Comparison of ENCODE assay signal across 20 mouse cellular contexts in genomic region chr6:18648898-18649591, GRCm38 (mm10).
DNase-seq lines count a peak whose midpoint lies in the region.
"Had no signal": no experiment of that assay in that cellular context is flagged by ENCODE, and none has a peak within 500 bp of the region (broad histone marks: within the 10 kb centered on the region; RNA-seq: fewer than 3 reads in every experiment).

No protein-coding gene starts in this region.

- 82% methylated on average over 5 of the region's 5 CpGs for WGBS in embryonic facial prominence, embryonic 10.5 days

- DNase-seq in cerebellum, postnatal 10 days = peak; percentile 3 to 10
- DNase-seq in cerebellum, adult 18-20 months = no peak
- DNase-seq in layer of hippocampus, adult 9-11 months = peak; percentile 39
- no peak for DNase-seq in layer of hippocampus, adult 9-10 months (ENCODE audit: low spot score)
- peak; percentile 18 for DNase-seq in right cerebral cortex, postnatal 25 days
- DNase-seq in right cerebral cortex, postnatal 4 days = no peak
- DNase-seq in urinary bladder, postnatal 36 days (ENCODE audit: low spot score in 2 of 2) = no peak
- no peak for DNase-seq in embryonic facial prominence, embryonic 10.5 days (ENCODE audit: low spot score)
- DNase-seq: adrenal gland, postnatal 10 days; cerebellum, adult 9-11 months; heart, adult 11 months; kidney, adult 2 months; lung, postnatal 4 days; thymus, adult 2 months; thymus, postnatal 4 days had no signal

- H3K4me3 ChIP-seq in embryonic facial prominence, embryonic 10.5 days = no peak overlapping the region
- H3K4me3 ChIP-seq: embryonic facial prominence, embryonic 12.5 days; hindbrain, embryonic 15.5 days; midbrain, embryonic 10.5 days; stomach, embryonic 15.5 days had no signal

- no peak overlapping the region for H3K27ac ChIP-seq in embryonic facial prominence, embryonic 10.5 days (replicated peaks)
- H3K27ac ChIP-seq: embryonic facial prominence, embryonic 12.5 days; hindbrain, embryonic 15.5 days; kidney, postnatal 0 days; midbrain, embryonic 10.5 days; stomach, embryonic 15.5 days had no signal

- no peaks in the 10 kb centered on the region for H3K4me1 ChIP-seq in embryonic facial prominence, embryonic 10.5 days
- H3K4me1 ChIP-seq: embryonic facial prominence, embryonic 12.5 days; hindbrain, embryonic 15.5 days; midbrain, embryonic 10.5 days; stomach, embryonic 15.5 days had no signal

- no peaks in the 10 kb centered on the region for H3K36me3 ChIP-seq in embryonic facial prominence, embryonic 10.5 days (replicated peaks)
- H3K36me3 ChIP-seq: embryonic facial prominence, embryonic 12.5 days; hindbrain, embryonic 15.5 days; midbrain, embryonic 10.5 days; stomach, embryonic 15.5 days had no signal

- H3K27me3 ChIP-seq in embryonic facial prominence, embryonic 10.5 days (replicated peaks; ENCODE audit: low read depth, poor library complexity, severe bottlenecking) = no peaks in the 10 kb centered on the region
- H3K27me3 ChIP-seq: embryonic facial prominence, embryonic 12.5 days; hindbrain, embryonic 15.5 days; stomach, embryonic 15.5 days had no signal

- no peaks in the 10 kb centered on the region for H3K9me3 ChIP-seq in embryonic facial prominence, embryonic 10.5 days
- H3K9me3 ChIP-seq: embryonic facial prominence, embryonic 12.5 days; hindbrain, embryonic 15.5 days; midbrain, embryonic 10.5 days; stomach, embryonic 15.5 days had no signal

Comparison
In these comparisons a context has a peak if more than half of its experiments do, and no peak if none do; other contexts are left out.
1. DNase-seq: peak in cerebellum, postnatal 10 days (2 of 2), layer of hippocampus, adult 9-11 months (single experiment) and right cerebral cortex, postnatal 25 days (single experiment); none in cerebellum, adult 18-20 months (0 of 2), layer of hippocampus, adult 9-10 months (single experiment), right cerebral cortex, postnatal 4 days (single experiment), urinary bladder, postnatal 36 days (0 of 2) and embryonic facial prominence, embryonic 10.5 days (single experiment).